Mouse (Mus musculus) CD4-positive naive resting alpha-beta T cell, adult 57 days (primary cell): ENCODE results near the gene Elmsan1. TPM values are rescaled to one million over a fixed set of nuclear protein-coding genes. Genes with fewer than 3 reads are reported as not detected.

Experiments
- total RNA-seq: library from RNA; stranded (reverse); gene quantifications from one replicate; pipeline ENCODE4 v1.2.4, GENCODE M21; 2023

Elmsan1 gene
- 163 TPM for total RNA-seq

DNA sequence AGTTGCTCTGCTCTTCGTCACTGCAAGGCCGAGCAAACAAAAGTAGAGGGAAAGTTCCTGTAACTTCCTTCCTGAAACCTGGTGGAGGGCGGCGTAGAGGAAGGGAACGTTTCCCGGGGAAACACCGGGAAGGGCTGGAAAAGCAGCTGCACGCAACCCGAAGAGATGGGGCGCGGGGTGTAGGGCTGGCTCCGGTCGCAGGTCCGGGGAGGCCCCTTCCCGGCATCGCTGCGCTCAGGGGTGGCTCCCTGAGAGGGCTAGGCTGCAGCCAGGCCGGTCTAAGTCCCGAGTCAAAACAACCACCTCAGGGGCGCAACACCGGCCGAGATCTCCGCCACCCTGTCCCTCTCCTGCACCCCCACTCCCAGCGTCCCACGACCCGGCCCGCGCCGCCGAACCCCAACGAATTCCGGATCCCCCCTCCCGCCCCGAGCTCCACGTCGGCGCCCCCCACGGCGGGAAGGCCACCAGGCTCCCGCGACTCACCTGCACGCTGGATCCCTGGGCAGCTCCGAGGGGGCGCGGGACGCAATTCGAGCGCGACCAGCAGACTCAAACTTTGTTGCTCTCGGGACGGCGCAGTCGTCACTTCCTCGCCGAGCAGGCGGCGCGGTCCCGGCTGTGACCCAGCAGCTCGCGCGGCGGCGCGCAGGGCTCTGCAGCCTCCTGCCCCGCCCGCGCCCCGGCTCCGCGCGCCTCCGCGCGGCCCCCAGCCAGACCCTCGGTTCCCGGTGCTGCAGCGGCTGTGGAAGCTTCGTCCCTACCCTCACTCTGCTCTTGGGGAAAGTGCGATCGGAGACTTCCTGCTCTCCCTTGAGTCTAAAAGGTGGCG, at the start of gene Elmsan1:
TSS of gene Elmsan1 (minus strand) at position 593 of the 832 bp plus-strand sequence.

DNA sequence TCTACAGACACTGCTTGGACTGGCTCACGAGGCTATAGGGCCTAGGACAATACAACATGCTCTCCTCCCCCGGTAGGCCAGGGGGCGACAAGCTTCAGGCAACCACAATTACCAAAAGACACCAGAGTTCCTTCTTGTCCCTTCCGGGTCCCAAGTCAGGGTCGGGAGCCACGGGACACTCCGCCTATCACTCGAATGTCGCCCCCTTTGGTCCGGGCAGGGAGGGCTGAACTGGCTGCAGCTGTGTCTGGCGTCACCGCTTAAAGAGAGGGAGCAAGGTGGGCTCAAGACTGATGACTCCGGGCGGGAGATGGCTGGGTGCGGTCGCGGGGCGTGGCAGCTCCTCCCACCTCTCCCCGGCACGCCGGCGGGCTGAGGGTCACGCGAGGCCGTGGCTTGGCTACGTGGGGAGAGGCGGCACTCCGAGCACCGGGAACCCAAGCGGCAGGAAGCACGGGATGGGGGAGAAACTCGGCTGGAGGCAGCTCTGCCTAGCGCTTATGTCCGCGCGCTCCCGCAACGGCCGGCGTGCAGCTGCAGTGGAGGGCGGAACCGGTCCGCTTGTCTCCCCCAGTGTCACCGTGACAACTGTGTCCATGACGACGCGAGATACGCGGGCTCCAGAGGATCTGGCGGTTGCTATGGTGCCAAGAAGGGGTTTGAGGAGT, 70.6 kb downstream of the Elmsan1 start, which contains the start of gene Pnma1:
TSS of gene Pnma1 (minus strand) at position 536 of the 668 bp plus-strand sequence.

DNA sequence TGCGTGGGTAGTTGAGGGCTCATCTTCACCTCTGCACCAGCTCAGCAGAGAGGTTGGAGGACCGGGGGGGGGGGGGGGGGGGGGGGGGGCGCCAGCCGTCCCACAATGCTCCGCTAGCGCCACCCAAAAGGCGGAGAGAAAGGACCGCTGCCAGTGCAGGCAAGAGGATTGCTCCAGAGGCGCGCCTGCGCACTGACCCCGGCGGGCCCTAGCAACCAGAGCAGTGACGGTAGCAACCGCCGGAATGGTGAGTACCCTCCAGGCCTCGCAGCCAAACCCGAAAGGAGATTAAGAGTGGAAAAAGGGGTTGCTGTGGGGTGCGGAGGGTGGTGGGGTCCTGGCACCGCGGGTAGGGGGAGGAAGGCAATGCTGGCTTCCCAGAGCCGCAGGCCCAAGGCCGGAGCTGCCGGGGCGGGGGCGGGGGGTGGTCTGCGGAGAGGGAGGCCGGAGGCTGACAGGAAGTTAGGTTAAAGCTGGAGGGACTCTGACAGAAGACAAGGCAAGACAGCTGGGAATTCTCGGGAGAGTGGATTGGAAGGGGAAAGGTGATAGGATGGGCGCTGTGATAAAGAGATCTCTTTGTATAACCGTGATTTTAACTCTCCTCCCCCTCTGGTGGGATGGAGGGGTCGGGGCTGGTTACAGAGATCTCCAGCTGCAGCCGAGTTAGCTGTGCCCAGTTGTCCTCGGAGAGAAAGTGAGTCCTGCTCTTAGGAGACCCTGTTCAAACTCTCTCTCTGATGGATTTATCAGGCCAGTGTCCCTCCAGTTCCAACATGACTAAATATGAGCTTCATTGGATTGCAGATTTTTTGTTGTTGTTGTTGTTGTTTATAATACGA, 104.3 kb downstream of the Elmsan1 start, which contains the start of gene Dnal1:
TSS of gene Dnal1 (plus strand) at position 214 of the 842 bp plus-strand sequence.

DNA sequence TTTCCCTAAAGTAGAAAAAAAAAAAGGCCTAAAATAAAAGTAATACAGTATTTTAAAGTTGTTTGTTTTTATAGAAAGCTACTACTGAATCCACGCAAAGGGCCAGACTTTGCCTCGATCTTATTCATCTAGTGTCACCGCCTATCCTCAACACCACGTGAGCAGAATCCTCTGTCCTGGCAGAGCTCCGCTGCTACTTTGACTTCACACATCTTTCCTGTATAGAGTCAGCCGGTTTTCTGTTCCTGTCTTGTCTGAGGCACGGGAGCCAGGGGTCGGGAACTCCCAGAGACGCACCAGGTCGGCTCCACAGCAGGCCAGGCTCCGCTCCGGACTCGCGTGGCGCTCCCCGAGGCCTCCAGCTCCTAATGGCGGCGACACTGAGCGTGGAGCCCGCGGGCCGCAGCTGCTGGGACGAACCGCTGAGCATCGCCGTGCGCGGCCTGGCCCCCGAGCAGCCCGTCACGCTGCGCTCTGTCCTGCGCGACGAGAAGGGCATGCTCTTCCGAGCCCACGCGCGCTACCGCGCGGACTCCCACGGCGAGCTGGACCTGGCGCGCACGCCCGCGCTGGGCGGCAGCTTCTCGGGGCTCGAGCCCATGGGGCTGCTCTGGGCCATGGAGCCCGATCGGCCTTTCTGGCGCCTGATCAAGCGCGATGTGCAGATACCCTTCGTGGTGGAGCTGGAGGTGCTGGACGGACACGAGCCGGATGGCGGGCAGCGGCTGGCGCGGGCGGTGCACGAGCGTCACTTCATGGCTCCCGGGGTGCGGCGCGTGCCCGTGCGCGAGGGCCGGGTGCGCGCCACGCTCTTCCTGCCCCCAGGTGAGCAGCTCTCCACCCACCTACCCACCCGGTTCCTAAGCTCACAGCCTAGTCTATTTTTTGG, 117.8 kb downstream of the Elmsan1 start, which contains the start of gene Acot6:
TSS of gene Acot6 (plus strand) at position 51 of the 889 bp plus-strand sequence.

Other genes with a start within 250 kb of the Elmsan1 start
- gene Heatr4, start 234.0 kb downstream of the Elmsan1 start, total RNA-seq, result not detected
- 90.3 TPM for gene Acot2, start 231.0 kb downstream of the Elmsan1 start, total RNA-seq
- 6.3 TPM for gene Acot1, start 209.4 kb downstream of the Elmsan1 start, total RNA-seq
- 0.12 TPM for gene Acot4, start 180.5 kb downstream of the Elmsan1 start, total RNA-seq
- not detected for gene Gm49366, start 179.9 kb downstream of the Elmsan1 start, total RNA-seq
- not detected for gene Acot3, start 166.7 kb downstream of the Elmsan1 start, total RNA-seq
- not detected for gene Acot5, start 149.6 kb downstream of the Elmsan1 start, total RNA-seq
- gene Acot6, start 118.2 kb downstream of the Elmsan1 start, total RNA-seq, result 2.2 TPM
- gene Dnal1, start 104.5 kb downstream of the Elmsan1 start, total RNA-seq, result 0.33 TPM
- gene Pnma1, start 70.4 kb downstream of the Elmsan1 start, total RNA-seq, result 11.9 TPM
- 15.2 TPM for gene Ptgr2, start 66.4 kb upstream of the Elmsan1 start, total RNA-seq
- gene Zfp410, start 98.0 kb upstream of the Elmsan1 start, total RNA-seq, result 63.9 TPM
- gene Coq6, start 142.8 kb upstream of the Elmsan1 start, total RNA-seq, result 22.0 TPM
- 0.47 TPM for gene Fam161b, start 143.0 kb upstream of the Elmsan1 start, total RNA-seq
- gene Entpd5, start 190.1 kb upstream of the Elmsan1 start, total RNA-seq, result 34.9 TPM
- 1.2 TPM for gene Bbof1, start 190.2 kb upstream of the Elmsan1 start, total RNA-seq
- gene Rnf113a2, start 198.3 kb upstream of the Elmsan1 start, total RNA-seq, result 38.7 TPM
- 9.3 TPM for gene Aldh6a1, start 232.1 kb upstream of the Elmsan1 start, total RNA-seq
- 17.3 TPM for gene Lin52, start 232.5 kb upstream of the Elmsan1 start, total RNA-seq